Mouse (Mus musculus) hindbrain, embryonic 15.5 days (tissue): ENCODE results near the gene Trmo. TPM values are rescaled to one million over a fixed set of nuclear protein-coding genes. Genes with fewer than 3 reads are reported as not detected.
A peak's percentile ranks its signal among the peaks of the same experiment; 100 is the strongest.

Source experiments
- ATAC-seq: fragments of 200-750 bp; cut with Nextera tagmentation; 2 replicates; pipeline ENCODE4 v1.8.0; 2017; ENCODE audit warnings: low read depth, moderate number of reproducible peaks, moderate TSS enrichment; ENCODE audit not compliant: low FRiP score
- H3K27ac ChIP-seq: fragments of 300-500 bp; sonication (generic); replicated peaks from 2 replicates; pipeline ENCODE4 v1.5.1; 2015; ENCODE audit warnings: mild to moderate bottlenecking, inconsistent platforms
- H3K27me3 ChIP-seq: fragments of 300-500 bp; sonication (generic); 2 replicates; pipeline ENCODE4 v1.6.1; 2015; ENCODE audit warnings: control low read depth, inconsistent platforms
- H3K36me3 ChIP-seq: fragments of 300-500 bp; sonication (generic); 2 replicates; pipeline ENCODE4 v1.6.1; 2015; ENCODE audit warnings: control low read depth, inconsistent platforms
- H3K4me1 ChIP-seq: fragments of 300-500 bp; sonication (generic); replicated peaks from 2 replicates; pipeline ENCODE4 v1.6.1; 2015; ENCODE audit warnings: control low read depth, inconsistent platforms
- H3K4me2 ChIP-seq: fragments of 300-500 bp; sonication (generic); 2 replicates; pipeline ENCODE4 v1.6.1; 2015; ENCODE audit warnings: moderate library complexity, mild to moderate bottlenecking, inconsistent platforms
- H3K4me3 ChIP-seq: fragments of 300-500 bp; sonication (generic); 2 replicates; pipeline ENCODE4 v1.5.1; 2015; ENCODE audit warnings: mild to moderate bottlenecking, inconsistent platforms
- H3K9ac ChIP-seq: fragments of 300-500 bp; sonication (generic); 2 replicates; pipeline ENCODE4 v1.6.1; 2015; ENCODE audit warnings: inconsistent platforms
- H3K9me3 ChIP-seq: fragments of 300-500 bp; sonication (generic); 2 replicates; pipeline ENCODE4 v1.6.1; 2016; ENCODE audit warnings: control low read depth, inconsistent platforms
- WGBS: fragments of 180-500 bp; shearing (Covaris S2); methylation state at CpG from one replicate; pipeline ENCODE4 v1.1.7; 2015; 5-methylcytosine and 5-hydroxymethylcytosine counted together
- polyA plus RNA-seq: library from polyadenylated mRNA; unstranded; fragments of >200 nt; fragmentation: Nextera tagmentation; extraction: Ambion mirVana; gene quantifications from 2 replicates; pipeline ENCODE4 v1.2.1, GENCODE M21; 2015

The Trmo gene
- polyA plus RNA-seq, 1 experiment from 2014 or later = 9.7 TPM

GRCm38 (mm10) chr4:46404042-46404795 lies 15.0 kb upstream of the Trmo start:
- no peaks in the 10 kb centered on the region for H3K4me1 ChIP-seq
- no peaks in the 10 kb centered on the region for H3K36me3 ChIP-seq
- no peaks in the 10 kb centered on the region for H3K9me3 ChIP-seq
- no peaks in the 10 kb centered on the region for H3K27me3 ChIP-seq
- no peak for ATAC-seq
- 88% methylated on average over 6 of the region's 6 CpGs for WGBS
- H3K9ac ChIP-seq = no peak overlapping the region
- no peak overlapping the region for H3K4me2 ChIP-seq
- H3K27ac ChIP-seq = no peak overlapping the region
- H3K4me3 ChIP-seq = no peak overlapping the region

GRCm38 (mm10) chr4:46398839-46399238 lies 9.6 kb upstream of the Trmo start:
- Histone ChIP-seq H3K9me3 (no peaks in the 10 kb centered on the region), H3K27me3 (no peaks in the 10 kb centered on the region), H3K4me2 (no peak overlapping the region), H3K4me3 (no peak overlapping the region), H3K36me3 (no peaks in the 10 kb centered on the region), H3K4me1 (no peaks in the 10 kb centered on the region), H3K9ac (no peak overlapping the region), H3K27ac (no peak overlapping the region)
- WGBS = 84% methylated on average over 4 of the region's 4 CpGs
- no peak for ATAC-seq

DNA sequence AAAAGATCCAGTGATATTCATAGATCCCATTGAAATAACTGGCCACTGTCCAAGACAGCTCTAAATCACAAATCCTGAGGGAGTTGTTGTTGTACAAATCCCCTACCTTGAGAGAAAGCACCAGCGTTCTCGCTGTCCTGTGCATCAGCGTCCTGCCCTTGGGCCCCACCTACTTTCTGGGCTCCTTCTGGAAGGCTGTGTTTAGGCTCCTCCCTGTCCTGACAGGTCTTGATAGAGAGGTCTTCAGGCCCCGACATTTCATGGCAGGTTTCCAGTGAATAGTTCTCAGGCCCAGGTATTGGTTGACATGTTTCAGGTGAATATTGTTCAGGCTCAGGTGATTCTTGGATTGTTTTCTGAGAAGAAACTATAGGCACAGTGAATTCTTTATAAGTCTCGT lies 6.5 kb upstream of the Trmo start:
- Histone ChIP-seq H3K36me3 (no peaks in the 10 kb centered on the region), H3K9ac (no peak overlapping the region), H3K27ac (no peak overlapping the region), H3K27me3 (no peaks in the 10 kb centered on the region), H3K4me3 (no peak overlapping the region), H3K9me3 (no peaks in the 10 kb centered on the region), H3K4me1 (no peaks in the 10 kb centered on the region), H3K4me2 (no peak overlapping the region)
- WGBS = 44% methylated on average over 5 of the region's 5 CpGs
- ATAC-seq = no peak

DNA sequence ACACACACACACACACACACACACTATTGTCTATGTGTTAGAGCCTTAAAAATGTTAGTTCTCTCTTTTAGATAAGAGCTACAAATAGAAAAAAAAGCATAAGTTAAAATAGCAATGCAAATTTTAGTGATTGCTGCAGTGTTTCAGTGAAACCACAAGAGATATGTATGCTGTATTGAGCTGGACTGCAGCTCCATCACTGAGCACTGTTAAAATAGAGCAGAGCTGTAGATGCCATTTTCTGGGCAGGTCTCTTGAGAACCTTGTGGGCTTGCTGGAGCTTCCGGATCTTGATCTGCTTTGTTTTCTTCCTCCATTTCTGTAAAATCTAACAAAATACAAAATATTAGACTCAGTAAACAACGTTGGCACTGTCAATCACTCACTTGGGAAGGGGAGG lies 5.2 kb upstream of the Trmo start:
- WGBS = 87% methylated on average over 2 of the region's 2 CpGs
- Histone ChIP-seq H3K9me3 (no peaks in the 10 kb centered on the region), H3K4me2 (no peak overlapping the region), H3K9ac (no peak overlapping the region), H3K27me3 (no peaks in the 10 kb centered on the region), H3K4me1 (peaks cover 9% of the 10 kb centered on the region), H3K36me3 (no peaks in the 10 kb centered on the region), H3K27ac (no peak overlapping the region), H3K4me3 (no peak overlapping the region)
- no peak for ATAC-seq

DNA sequence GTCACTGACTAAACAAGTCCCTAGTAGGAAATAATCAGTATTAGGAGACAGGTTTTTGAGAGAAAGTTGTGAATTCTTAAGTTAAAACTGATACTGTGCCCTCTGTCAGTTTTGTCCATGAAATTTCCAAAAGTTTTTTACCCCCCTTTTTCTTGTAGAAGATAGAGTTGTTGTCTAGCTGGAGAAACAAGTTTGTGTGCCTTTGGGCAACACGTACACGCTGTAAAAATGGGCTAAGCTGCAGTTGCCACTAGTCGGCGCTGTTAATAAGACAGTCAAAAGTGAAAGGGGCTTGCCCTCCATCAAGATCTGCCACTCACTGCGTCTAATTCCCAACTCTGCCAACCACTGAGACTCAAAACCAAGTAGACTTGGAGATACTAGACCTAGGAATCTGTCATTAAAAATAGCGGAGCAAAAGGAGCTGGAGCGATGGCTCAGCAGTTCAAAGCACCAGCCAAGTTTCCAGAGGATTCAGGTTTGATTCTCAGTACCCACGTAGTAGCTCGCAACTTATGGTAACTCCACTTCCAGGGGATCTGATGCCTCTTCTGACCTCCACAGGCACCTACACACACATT lies 1.2 kb upstream of the Trmo start:
- no peak for ATAC-seq
- Histone ChIP-seq H3K9ac (peak overlapping the region; percentile 74; the same call in 1 of the 2 replicates), H3K4me3 (peak overlapping the region; percentile 68), H3K4me1 (peaks cover 9% of the 10 kb centered on the region), H3K36me3 (0 out of 2 replicates have a peak, but pooled peaks cover under 1% of the 10 kb centered on the region), H3K9me3 (no peaks in the 10 kb centered on the region), H3K27ac (peak overlapping the region; percentile 97), H3K27me3 (no peaks in the 10 kb centered on the region), H3K4me2 (peak overlapping the region; percentile 64)
- WGBS = 23% methylated on average over 9 of the region's 9 CpGs

GRCm38 (mm10) chr4:46389612-46390341 lies 540 bp upstream of the Trmo start:
- Histone ChIP-seq H3K4me3 (peak overlapping the region; percentile 68), H3K9ac (peak overlapping the region; percentile 74), H3K36me3 (0 out of 2 replicates have a peak, but pooled peaks cover 2% of the 10 kb centered on the region), H3K27me3 (no peaks in the 10 kb centered on the region), H3K27ac (peak overlapping the region; percentile 97), H3K9me3 (no peaks in the 10 kb centered on the region), H3K4me1 (peaks cover 9% of the 10 kb centered on the region), H3K4me2 (peak overlapping the region; percentile 64)
- no peak for ATAC-seq
- WGBS = 2% methylated on average over 24 of the region's 24 CpGs

DNA sequence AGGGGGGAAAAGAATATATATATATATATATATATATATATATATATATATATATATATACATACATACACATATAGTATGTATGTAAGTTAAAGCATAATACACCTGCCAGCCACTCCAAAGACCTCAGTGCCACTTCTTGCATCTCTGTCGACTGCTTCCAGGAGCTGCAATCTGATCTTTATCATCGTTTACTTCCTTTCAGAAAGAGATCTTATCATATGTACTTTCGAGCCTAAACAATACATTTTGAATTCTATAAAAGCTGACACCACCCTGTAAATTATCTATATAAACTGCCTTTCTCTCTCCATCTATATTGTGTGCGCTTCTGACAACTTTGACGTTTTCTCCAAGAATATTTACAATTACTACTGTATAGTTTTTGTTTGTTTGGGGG lies 681 bp downstream of the Trmo start:
- peak overlapping the region; percentile 64 for H3K4me2 ChIP-seq
- H3K36me3 ChIP-seq = peaks cover 8% of the 10 kb centered on the region
- peaks cover 9% of the 10 kb centered on the region for H3K4me1 ChIP-seq
- ATAC-seq = no peak
- H3K27me3 ChIP-seq = no peaks in the 10 kb centered on the region
- 36% methylated on average over 5 of the region's 5 CpGs for WGBS
- peak overlapping the region; percentile 68 for H3K4me3 ChIP-seq
- peak overlapping the region; percentile 97 for H3K27ac ChIP-seq
- H3K9ac ChIP-seq = peak overlapping the region; percentile 74
- no peaks in the 10 kb centered on the region for H3K9me3 ChIP-seq

GRCm38 (mm10) chr4:46374869-46375368 lies 14.3 kb downstream of the Trmo start:
- peak; percentile 80 for ATAC-seq

DNA sequence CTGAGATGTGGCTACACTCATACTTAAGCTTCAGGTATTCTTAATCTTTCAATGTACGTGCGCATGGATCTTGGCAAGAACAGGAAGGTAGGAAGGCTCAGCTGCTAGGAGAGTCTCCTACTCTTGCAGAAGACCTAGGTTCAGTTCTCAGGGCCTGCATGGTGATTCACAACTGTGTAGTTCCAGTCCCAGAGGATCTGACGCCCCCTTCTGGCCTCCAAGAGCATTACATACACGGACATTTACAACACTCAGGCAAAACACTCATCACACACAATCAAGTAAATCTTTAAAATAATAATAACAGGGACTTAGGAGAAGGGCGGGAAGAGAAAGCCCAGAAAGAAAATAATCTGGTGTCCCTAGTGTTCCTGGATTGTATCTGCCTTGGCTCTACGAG lies 14.8 kb downstream of the Trmo start:
- Histone ChIP-seq H3K4me2 (peak overlapping the region; percentile 66), H3K36me3 (peaks cover 20% of the 10 kb centered on the region), H3K9ac (peak overlapping the region; percentile 42; the same call in 1 of the 2 replicates), H3K4me3 (peak overlapping the region; percentile 41), H3K4me1 (peaks cover 3% of the 10 kb centered on the region; the same call in 1 of the 2 replicates), H3K27me3 (peaks cover 4% of the 10 kb centered on the region; the same call in 1 of the 2 replicates), H3K27ac (no peak overlapping the region), H3K9me3 (no peaks in the 10 kb centered on the region)
- no peak for ATAC-seq
- 54% methylated on average over 6 of the region's 6 CpGs for WGBS

More at GRCm38 (mm10) chr4:46374869-46375368, 14.3 kb downstream of the Trmo start:
- no peaks in the 10 kb centered on the region; the same call in 1 of the 2 replicates for H3K27me3 ChIP-seq
- peak overlapping the region; percentile 41 for H3K4me3 ChIP-seq
- H3K4me2 ChIP-seq = peak overlapping the region; percentile 66
- H3K36me3 ChIP-seq = peaks cover 25% of the 10 kb centered on the region
- peak overlapping the region; percentile 42 for H3K9ac ChIP-seq
- peaks cover 3% of the 10 kb centered on the region; the same call in 1 of the 2 replicates for H3K4me1 ChIP-seq
- 19% methylated on average over 22 of the region's 22 CpGs for WGBS
- no peak overlapping the region for H3K27ac ChIP-seq
- H3K9me3 ChIP-seq = no peaks in the 10 kb centered on the region

DNA sequence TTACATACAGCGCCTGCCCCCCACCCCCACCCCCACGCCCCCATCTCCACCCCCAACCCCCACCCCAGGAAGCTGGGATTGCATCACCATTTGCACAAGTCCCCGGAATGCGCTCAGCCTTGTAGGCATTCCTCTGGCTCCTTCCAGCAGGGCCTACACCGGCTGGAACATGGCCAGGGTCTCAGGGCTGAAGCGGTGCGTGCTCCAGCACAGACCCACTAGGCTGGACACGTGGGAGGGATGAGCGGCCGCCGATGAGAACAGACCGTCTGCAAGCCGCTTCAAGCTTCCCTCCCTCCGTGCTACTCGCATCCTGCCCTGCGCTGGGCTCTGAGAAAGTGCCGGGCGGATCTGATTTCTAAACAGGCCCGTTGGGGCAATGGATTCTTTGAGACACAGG lies 18.2 kb downstream of the Trmo start:
- Histone ChIP-seq H3K27ac (no peak overlapping the region), H3K4me3 (no peak overlapping the region), H3K27me3 (peaks cover 6% of the 10 kb centered on the region; the same call in 1 of the 2 replicates), H3K36me3 (no peaks in the 10 kb centered on the region), H3K9ac (no peak overlapping the region), H3K4me1 (peaks cover 3% of the 10 kb centered on the region; the same call in 1 of the 2 replicates), H3K9me3 (no peaks in the 10 kb centered on the region), H3K4me2 (peak overlapping the region; percentile 40)
- ATAC-seq = peak; percentile 69
- WGBS = 7% methylated on average over 19 of the region's 19 CpGs

DNA sequence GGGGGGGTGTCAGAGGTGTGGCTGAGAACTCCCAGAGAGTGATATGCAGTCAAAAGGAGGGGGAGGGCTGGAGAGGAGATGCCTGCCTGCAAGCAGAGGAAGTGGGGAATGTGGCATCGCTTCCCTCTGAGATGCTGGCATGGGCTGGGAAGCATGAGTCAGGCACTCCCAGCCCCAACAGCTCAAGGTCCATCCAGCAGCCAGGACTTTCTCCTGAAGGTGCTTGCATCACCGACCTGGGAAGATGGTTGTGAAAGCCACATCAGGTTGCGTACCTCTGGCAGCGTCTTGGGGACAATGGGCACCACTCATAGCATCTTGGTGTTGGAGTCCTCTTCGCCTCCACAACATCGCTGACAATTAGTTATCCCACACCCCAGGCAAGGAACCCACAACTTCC lies 18.8 kb downstream of the Trmo start:
- Histone ChIP-seq H3K27ac (no peak overlapping the region), H3K4me2 (no peak overlapping the region), H3K9ac (no peak overlapping the region), H3K4me3 (no peak overlapping the region), H3K36me3 (no peaks in the 10 kb centered on the region), H3K9me3 (no peaks in the 10 kb centered on the region), H3K4me1 (peaks cover 3% of the 10 kb centered on the region; the same call in 1 of the 2 replicates), H3K27me3 (peaks cover 6% of the 10 kb centered on the region; the same call in 1 of the 2 replicates)
- 61% methylated on average over 6 of the region's 6 CpGs for WGBS
- no peak for ATAC-seq
